Mouse (Mus musculus) adrenal gland, adult 18-20 months (tissue): ENCODE results near the gene Myd88. TPM values are rescaled to one million over a fixed set of nuclear protein-coding genes. Genes with fewer than 3 reads are reported as not detected.
A peak's percentile ranks its signal among the peaks of the same experiment; 100 is the strongest.

Experiments used
- DNase-seq, 2 experiments: peaks; one replicate each; pipeline ENCODE4 v3.0.0; 2021 to 2022; ENCODE audit warnings: low spot score in 2 of 2
- total RNA-seq, 2 experiments: library from RNA; stranded (reverse); gene quantifications; 1 replicate in 1 of 2; 2 replicates in 1 of 2; pipeline ENCODE4 v1.2.3; 2021

The Myd88 gene
- total RNA-seq, 2 experiments from 2014 or later = 28.0 to 30.3 TPM

DNA sequence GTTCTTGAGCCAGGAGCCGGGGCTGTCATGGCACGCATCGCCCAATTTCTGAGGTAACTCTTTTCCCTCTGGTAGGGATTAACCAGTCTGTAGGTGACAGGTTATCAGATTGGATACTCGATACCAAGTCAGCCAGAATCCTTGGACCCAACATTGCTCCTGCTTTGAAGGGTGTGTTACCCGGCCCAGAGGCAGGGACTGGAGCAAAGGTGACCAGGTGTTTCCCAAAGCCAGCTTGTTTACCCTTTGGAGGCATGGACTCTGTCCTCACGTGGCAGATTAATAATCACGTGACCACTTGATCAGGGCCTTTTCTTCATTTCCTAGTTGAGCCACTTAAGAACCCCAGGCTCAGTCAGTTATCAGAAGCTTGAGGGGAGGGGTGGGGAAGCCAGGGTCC is 1.5 kb upstream of the Myd88 start:
- no peak for DNase-seq

DNA sequence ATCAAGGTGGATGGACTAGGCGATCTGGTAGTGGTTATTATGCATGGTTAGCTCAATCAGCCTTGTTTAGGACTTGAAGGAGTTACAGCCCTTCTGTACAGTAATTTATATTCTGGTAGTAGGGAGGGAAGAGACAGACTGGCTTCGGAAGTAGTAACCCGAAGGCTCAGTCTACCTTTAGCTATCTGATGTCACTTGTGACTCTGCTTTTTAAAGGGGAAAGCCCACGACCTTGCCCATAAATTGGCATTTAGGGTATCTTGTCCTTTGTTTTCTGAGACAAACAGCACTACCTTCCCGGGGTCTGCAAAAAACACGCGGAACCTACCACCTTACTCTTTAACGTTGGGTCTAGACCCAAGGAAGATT is 1.0 kb downstream of the Myd88 start:
- DNase-seq = peak in 1 of 2 experiments; percentile 18

DNA sequence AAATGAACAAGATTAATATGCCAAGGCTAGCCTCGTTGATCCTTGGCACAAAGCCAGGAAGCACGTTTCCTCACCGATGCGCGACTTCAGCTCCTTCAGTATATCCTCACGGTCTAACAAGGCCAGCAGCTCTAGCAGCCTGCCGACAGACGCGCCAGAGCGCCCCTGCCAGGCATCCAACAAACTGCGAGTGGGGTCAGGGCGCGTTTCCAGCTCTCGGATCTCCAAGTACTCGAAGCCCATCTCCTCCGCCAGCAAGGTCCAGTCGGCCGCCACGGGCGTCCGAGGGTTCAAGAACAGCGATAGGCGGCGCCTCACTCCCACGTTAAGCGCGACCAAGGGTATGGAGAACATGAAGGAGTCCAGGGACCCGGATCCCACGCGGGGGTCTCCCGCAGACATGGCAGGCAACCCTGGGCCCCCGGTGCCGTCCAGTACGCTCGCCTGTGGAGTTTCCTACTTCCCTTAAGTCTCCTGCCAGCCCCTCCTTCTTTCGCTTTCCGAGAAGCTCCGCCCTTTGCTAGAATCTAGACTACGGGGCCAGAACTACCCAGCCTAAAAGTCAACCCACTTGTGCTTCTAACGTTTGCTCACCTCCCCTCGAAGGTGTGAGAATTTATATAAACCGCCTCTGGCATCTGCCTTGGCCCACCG is 1.5 kb downstream of the Myd88 start, which contains the start of gene Acaa1a:
Gene Acaa1a (plus strand): TSS at position 119 of the 654 bp plus-strand sequence.
- DNase-seq = peak; percentile 66 to 75

DNA sequence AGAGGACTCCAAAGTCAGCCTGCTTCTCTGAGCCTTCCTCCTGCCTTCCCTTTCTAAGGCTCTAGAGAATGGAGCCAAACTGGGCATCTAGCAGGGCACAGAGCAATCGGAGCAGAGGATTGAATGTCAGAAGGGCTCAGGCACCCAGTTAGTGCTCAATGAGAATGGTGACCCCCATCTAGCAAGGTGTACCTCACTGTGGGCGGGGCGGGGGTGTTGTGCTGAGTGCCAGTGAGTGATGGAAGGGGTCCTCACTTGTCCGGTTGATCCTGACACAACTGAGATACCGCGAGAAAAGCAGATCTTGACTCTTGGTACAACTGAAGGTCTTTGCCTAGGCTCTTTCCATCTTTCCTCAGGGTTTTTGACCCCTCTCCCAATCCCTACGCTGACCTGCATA is 2.1 kb downstream of the Myd88 start:
- no peak for DNase-seq

DNA sequence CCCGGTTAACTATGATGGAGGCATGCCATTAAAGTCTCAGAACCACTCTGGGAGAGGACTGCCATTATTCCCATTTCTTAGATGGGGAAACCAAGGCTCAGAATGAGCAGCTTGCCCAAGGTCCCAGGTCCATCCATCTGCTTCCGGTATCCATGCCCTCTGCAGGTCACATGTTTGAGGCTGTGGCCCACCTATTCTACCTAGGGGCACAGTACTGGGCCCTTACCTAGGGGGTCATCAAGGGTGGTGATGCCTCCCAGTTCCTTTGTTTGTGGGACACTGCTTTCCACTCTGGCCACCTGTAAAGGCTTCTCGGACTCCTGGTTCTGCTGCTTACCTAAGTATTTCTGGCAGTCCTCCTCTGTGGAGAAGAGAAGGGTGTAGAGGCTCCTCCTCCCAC is 2.9 kb downstream of the Myd88 start:
- no peak for DNase-seq

DNA sequence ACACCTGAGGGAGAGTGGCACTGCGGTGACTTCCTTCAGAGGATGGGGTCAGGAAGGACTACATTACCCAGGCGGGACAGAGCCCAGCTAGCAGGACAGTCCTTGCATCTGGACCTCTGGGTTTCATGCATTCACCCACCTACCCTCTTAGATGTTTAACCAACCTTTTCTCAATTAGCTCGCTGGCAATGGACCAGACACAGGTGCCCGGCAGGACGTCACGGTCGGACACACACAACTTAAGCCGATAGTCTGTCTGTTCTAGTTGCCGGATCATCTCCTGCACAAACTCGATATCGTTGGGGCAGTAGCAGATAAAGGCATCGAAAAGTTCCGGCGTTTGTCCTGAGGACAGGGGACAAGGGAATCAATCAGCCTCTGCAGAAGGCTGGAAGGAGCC is 3.4 kb downstream of the Myd88 start:
- DNase-seq = no peak

DNA sequence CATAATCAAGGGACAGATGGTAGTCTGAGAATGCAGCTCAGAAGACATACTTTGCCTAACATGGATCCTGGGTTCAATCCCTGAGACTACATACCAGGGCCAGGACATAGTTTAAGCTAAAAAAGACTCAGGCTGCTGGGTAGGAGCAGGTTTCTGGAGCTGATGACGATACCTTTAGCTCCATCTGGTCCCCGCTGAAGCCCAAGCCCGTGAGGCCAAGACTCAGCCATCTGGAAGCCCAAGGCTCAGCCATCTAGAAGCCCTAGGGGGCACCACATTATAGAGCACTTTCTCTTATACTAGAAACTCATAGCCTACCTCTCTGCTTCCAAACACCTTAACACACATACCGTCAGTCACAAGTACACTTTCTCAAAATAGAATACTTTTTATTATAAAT is 5.6 kb downstream of the Myd88 start:
- no peak for DNase-seq

DNA sequence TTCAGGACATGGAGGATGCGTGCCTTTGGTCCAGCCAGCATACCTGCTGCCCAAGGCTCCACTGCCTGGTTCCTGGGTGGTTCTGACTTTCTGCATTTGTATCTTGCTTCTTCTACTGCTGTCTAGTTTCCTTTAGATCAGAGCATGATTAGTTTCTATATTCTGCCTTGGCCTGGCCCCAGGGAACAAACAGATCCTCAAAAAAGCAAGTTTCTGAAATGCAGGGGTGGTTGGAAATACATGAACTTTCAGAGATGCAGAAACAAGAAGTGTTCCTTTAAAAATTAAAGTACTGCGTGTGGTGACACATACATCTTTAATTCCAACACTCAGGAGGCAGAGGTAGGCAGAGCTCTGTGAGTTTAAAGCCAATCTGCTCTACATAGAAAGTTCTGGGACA is 6.4 kb downstream of the Myd88 start:
- DNase-seq = no peak

DNA sequence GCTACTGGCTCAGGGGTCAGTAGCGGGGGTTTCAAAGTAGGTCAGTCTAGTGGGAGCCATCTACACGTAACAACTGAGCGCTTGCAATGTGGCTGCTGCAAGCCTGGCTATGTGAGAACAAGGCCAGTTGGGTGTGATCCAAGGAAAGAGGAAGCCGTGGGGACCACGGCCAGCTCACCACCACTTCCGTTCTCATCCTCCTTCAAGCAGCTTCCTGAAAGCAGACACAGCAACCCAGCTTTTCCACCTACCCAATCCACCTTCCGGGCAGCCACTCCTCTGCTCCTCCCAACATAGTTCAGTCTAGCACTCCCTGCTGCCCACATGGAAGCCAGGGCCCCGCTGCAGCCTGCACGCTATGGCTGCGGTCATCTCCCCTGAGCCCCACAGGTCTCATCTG is 6.9 kb downstream of the Myd88 start:
- no peak for DNase-seq

DNA sequence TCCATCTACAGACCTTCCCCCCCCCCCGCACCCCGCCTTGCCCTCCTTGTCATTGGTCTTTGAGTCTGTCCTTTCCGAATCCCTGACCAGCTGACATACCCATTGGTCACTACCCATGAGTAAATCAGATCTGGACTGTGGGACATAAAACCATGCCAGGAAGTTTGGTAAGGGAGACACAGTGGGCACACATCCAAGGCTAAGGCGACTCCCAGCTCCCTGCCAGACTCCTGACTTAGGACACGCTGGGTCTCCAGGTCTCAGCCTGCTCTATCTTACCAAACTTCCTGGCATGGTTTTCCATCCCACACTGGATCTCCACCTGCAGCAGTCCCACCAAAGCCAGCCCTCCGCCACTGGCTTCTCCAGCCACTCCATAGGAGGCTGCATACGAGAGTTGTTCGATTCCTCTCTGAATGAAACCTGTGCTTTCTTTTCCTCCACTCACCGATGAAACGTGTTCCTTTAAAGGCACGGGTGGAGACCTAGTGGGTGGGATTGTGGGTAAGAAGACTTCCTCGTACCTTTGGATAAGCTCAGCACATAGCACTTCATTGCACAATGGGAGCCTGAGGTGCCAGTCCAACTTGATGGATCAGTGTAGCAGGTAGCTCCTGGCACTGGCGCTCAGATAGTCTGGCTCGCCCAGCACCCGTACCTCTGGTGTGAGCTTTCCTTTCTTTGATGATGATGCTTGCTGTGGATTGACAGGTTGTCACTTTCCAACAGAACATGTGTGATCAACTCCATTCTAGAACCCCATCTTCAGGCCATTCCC is 10.8 kb downstream of the Myd88 start:
- no peak for DNase-seq

DNA sequence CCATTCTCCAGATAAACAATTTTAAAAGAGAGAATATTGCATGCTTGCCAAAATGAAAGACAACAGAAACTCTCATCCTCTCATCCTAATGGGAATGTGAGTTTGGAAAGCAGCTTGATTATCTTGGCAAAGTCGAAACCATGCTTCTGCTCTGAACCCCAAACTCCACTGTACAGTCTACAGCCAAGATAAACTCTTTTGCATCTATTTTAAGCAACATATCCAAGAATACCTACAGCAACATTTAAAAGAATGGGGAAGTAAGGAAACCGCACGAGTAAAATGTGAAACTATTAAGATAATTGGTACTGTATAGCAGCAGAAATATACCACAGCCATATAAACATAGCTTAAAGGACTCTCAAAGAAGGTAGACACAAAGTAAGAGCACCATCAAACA is 12.7 kb downstream of the Myd88 start:
- DNase-seq = no peak

DNA sequence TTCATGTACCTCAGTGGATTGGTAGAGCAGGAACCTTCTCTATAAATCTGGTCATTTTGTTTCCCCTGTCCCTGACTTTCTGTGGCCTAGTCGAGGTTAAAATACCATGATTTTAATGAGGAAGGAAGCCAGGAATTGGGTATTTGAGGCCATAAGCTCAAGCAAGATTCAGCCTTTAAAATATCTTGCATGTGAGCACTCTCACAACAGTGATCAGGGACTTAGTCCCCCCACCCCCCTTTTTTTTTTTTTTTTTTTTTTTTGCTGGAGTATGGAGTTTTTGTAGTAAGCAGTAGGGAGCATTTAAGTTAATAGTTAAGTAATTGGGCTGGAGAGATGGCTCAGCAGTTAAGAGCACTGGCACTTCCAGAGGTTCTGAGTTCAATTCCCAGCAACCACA is 17.1 kb downstream of the Myd88 start:
- no peak for DNase-seq

DNA sequence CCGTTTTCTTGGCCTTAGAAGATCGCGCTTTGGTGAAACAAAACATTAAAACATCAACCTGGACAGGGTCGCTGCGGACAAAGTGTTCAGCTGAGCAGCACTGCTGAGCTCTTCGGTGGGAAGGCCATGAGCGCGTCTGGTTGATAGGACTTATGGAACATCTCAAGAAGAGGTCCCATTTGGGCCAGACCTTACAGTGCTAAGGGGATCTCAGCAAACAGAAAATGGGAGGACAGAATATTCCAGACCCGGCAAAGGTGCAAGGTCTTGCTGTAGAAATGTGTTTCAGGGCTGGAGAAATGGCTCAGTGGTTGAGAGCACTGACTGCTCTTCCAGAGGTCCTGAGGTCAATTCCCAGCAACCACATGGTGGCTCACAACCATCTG is 18.0 kb downstream of the Myd88 start:
- DNase-seq = no peak

DNA sequence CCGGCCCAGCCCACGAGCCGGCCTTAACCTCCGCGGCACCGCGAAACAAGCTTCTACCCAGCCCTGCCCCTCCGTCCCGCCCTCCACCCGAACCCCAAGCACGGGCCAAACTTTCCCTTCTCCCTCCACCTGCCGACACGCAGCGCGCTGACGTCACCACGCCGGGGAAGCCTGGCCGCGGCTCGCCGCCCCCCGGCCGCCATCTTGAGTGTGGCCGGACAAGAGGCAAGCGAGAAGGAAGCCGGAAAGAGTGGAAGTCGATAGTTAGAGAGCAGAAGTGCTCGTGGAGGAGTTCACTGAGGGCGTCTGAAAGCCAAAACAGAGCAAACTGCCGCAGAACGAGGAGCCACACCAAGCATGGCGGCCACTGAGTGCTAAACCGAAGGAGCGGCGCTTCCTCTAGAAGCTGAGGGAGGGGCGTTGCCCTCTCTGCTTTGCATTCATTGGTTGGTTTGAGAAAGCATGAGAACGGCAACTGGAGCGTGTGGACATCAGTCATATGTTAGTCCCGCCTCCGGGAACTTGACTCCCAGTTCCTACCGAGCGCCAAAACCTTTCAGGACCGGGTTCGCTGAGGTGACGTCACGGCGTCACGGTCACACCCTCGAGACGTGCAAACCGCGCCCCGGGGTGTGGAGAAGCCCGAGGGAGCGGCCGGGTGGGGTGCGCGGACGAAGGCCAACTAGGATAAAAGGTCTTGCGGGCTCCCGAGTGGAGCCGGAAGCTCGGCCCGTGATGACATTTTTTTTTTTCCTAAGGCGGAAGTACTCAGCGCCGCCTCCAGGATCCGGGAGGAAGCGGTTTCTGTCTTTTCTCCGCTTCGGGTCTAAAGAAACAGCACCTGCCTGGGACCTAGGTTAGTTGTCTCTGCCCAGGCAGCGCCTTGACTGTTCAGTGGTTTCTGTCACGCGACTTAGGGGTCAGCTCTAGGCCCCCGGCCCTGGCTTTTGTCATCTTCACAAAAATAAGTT is 18.6 kb downstream of the Myd88 start, which contains the start of gene Oxsr1:
Gene Oxsr1 (minus strand): TSS at position 139 of the 971 bp plus-strand sequence.
- DNase-seq = peak; percentile 96 to 97

DNA sequence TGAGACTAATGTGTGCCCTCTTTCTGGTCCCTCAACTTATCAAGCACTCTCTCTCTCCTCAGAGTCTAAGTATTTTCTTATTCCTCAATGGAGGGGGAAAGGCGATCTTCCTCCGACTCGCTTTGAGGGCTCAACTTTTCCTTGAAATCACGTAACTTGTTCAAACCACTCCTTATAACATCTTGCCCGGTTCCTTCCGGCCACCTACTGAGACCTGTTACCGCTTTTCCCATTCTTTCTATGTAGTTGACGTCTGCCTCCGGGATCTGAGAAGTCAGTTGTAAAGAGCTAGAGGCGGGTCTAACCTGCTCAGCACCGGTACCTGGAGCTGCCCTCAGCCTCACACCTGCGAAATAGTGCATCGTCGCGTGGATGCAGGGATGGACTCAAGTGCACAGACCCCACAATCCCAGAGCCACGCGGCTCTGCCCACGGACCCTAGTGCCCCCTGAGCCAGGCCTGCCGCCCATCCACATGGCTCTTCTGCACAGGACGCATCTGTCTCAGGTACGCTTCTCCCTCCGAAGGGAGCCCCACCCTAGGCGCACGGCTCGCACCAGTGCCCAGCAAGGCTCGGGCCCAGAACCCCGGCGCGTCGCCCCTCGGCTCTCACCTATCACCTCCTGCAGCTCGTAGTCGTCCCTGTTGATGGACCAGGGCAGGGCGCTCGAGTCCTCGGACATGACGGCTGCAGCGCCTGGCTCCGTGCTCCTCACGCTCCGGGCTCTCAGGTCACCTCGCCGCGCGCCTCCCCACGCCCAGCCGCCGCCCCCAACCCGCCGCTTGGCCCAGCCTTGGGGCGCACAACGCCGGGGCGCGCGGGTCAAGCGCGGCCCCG is 19.6 kb downstream of the Myd88 start:
- DNase-seq = no peak

DNA sequence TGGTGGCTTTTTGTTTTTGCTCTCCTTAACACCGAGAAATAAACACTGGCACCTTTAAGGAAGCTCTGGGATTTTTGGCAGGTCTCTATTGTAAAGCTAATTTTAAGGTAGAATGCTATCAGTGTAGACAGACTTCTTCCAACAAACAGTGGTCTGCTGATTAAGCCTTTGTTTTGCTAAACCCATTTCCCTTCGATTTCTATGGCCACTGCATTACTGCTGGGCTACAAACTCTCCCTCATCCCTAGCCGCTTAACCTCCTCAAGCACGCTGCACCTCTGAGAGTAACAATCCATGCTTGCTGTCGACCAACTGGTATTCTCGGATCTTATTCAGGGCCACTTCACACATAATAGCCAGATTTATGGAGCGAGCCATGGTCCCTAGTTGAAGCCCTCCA is 20.3 kb downstream of the Myd88 start:
- no peak for DNase-seq

DNA sequence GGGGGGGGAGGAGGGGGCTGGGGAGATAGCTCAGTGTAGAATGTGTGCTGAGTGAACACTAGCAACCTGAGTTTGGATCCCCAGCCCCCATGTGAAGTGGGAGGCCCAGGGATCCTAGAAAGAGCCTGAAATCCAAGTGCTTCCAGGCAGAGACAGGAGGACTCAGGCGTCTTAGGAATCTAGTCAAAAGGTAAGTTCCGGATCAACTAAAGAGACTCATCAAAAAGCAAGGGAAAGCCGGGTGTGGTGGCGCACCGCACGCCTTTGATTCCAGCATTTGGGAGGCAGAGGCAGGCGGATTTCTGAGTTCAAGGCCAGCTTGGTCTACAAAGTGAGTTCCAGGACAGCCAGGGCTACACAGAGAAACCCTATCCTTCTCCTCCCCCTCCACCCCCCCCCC is 20.8 kb downstream of the Myd88 start:
- no peak for DNase-seq

DNA sequence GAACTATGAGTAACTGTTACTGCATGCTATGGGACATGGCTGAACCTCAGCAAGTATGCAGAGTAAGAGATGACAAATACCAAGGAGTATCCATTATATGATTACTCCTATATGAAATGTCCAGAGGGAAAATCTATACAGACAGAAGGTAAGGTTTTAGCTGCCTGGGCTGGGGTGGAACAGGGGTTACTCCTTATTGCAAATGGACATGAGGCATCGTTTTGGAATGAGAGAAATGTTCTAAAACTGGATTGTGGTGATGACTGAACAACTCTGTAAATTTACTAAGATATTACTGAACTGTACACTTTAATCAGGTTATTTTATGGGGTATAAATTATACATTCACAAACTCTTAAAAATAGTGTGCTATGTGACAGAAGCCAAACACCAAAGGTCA is 22.3 kb downstream of the Myd88 start:
- no peak for DNase-seq

DNA sequence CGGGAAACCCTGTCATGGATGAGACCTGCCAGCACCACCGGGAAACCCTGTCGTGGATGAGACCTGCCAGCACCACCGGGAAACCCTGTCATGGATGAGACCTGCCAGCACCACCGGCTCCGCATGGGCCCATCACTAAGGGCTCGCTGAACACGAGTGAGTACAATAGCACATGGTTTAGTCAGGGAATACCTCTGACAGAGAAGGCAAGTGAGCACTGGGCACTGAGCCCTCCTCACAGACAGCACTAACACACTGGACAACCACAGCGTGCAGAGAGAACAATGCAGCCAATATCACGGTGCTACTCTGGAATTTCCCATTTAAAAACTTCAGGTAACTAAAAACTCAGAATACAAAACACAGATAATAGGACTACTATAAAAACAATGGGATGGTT is 28.1 kb downstream of the Myd88 start:
- no peak for DNase-seq

DNA sequence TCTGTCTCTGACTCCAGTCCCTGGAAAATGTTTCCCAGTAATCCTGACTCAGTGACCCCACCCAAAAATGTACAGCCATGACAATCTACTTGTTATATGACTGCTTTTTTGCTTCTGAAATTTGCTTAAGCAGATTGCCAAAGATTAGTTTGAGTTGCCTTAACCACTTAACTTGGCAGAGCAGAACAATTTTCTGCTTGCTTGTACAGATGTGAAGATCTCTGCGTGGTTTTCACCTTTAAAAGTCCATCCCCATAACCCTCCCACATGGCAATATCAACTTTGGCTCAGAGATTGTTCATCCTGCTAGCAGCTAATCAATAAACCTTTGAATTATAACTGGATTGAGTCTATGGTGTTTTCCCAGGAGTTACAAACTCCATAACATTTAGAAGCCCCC is 32.1 kb downstream of the Myd88 start:
- no peak for DNase-seq

DNA sequence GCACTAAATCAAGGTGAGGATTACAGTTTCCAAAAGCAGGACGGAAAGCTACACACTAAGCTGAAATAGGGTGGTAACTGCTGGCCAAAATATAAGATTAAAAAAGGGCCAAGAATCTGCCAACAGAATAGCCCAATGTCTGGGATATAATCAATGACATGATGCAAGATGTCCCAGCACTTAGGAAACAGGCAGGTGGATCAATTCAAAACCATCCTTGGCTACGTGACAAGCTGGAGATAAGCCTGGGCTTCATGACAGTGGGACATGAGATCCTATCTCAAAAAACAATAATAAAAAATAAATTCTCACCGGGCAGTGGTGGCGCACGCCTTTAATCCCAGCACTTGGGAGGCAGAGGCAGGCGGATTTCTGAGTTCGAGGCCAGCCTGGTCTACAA is 35.3 kb downstream of the Myd88 start:
- DNase-seq = no peak
